Mouse (Mus musculus) heart, embryonic 16.5 days (tissue): ENCODE data around the gene Thbd. TPM values are rescaled to one million over a fixed set of nuclear protein-coding genes. Genes with fewer than 3 reads are reported as not detected.
A peak's percentile ranks its signal among the peaks of the same experiment; 100 is the strongest.

ENCODE experiments used
- ATAC-seq: fragments of 200-750 bp; cut with Nextera tagmentation; replicated peaks from 2 replicates; pipeline ENCODE4 v1.8.0; 2017; ENCODE audit warnings: moderate number of reproducible peaks; ENCODE audit not compliant: insufficient read depth, low FRiP score; ENCODE audit errors: extremely low read depth
- H3K27ac ChIP-seq: fragments of 300-500 bp; sonication (generic); 2 replicates; pipeline ENCODE4 v1.5.1; 2014; ENCODE audit warnings: mild to moderate bottlenecking, low read length, control low read depth, moderate library complexity
- H3K27me3 ChIP-seq: fragments of 300-500 bp; sonication (generic); 2 replicates; pipeline ENCODE4 v1.6.1; 2014; ENCODE audit warnings: low read length, mixed read lengths; ENCODE audit not compliant: control insufficient read depth, insufficient read depth
- H3K36me3 ChIP-seq: fragments of 300-500 bp; sonication (generic); 2 replicates; pipeline ENCODE4 v1.6.1; 2014; ENCODE audit not compliant: control insufficient read depth, insufficient read depth
- H3K4me1 ChIP-seq: fragments of 300-500 bp; sonication (generic); 2 replicates; pipeline ENCODE4 v1.6.1; 2014; ENCODE audit warnings: low read length, mixed read lengths; ENCODE audit not compliant: control insufficient read depth, insufficient read depth
- H3K4me2 ChIP-seq: fragments of 300-500 bp; sonication (generic); 2 replicates; pipeline ENCODE4 v1.6.1; 2014; ENCODE audit warnings: low read depth, mild to moderate bottlenecking, control low read depth, low read length
- H3K4me3 ChIP-seq: fragments of 300-500 bp; sonication (generic); 2 replicates; pipeline ENCODE4 v1.5.1; 2014; ENCODE audit warnings: mild to moderate bottlenecking, control low read depth, low read length
- H3K9ac ChIP-seq: fragments of 300-500 bp; sonication (generic); 2 replicates; pipeline ENCODE4 v1.6.1; 2014; ENCODE audit warnings: low read length, control low read depth
- H3K9me3 ChIP-seq: fragments of 300-500 bp; sonication (generic); replicated peaks from 2 replicates; pipeline ENCODE4 v1.6.1; 2016; ENCODE audit warnings: low read length; ENCODE audit not compliant: control insufficient read depth
- WGBS: fragments of 180-500 bp; shearing (Covaris S2); extraction: QIAGEN DNeasy Blood & Tissue Kit; methylation state at CpG from one replicate; pipeline ENCODE4 v1.1.7; 2014; 5-methylcytosine and 5-hydroxymethylcytosine counted together
- polyA plus RNA-seq: library from polyadenylated mRNA; unstranded; fragments of >200 nt; fragmentation: Nextera tagmentation; extraction: Ambion mirVana; gene quantifications from 2 replicates; pipeline ENCODE4 v1.2.1, GENCODE M21; 2015

Gene Thbd
- polyA plus RNA-seq, 1 experiment from 2014 or later, result 16.6 TPM

DNA sequence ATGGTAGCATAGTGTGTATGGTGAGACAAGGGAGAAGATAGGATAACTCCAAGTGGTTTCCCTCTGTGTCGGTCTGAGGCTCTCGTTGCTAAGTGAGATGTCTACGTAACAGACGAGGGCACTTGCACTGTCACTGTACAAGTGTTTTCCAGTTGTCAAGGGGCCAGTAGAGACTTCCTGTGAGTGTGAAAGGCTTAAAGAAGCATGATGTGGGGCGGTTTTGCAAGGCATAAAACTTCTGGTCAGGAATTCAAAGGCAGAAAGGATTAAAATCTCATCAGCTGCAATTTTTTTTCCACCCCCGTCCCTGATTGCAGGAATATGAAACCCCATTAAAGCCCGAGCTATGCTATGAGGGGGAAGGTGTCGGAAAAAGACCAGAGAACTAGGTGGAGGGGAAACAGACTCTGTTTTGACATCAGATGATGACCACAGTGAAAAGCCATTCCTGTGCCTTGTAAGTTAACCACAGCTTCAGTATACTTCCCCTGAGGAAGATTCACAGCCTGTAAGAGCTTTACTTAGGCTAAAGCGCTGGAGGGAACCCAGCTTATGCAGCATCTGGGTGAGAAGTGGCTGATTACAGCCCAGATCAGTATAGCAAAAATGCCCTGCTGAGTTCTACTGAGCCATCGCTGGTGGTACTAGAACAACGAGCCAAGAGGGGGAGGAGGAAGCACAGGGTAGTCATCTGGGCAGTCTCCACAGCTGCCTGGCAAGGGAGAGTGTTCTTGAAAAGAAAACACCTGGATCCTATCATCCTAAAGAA, 10.8 kb downstream of the Thbd start:
- no peak overlapping the region for H3K9ac ChIP-seq
- no peaks in the 10 kb centered on the region for H3K36me3 ChIP-seq
- H3K4me1 ChIP-seq, result peaks cover 24% of the 10 kb centered on the region
- H3K4me3 ChIP-seq, result no peak overlapping the region
- H3K27ac ChIP-seq, result no peak overlapping the region
- no peak overlapping the region for H3K4me2 ChIP-seq
- ATAC-seq, result no peak
- 35% methylated on average over 11 of the region's 11 CpGs for WGBS
- H3K27me3 ChIP-seq, result peaks cover 23% of the 10 kb centered on the region
- H3K9me3 ChIP-seq, result no peaks in the 10 kb centered on the region

DNA sequence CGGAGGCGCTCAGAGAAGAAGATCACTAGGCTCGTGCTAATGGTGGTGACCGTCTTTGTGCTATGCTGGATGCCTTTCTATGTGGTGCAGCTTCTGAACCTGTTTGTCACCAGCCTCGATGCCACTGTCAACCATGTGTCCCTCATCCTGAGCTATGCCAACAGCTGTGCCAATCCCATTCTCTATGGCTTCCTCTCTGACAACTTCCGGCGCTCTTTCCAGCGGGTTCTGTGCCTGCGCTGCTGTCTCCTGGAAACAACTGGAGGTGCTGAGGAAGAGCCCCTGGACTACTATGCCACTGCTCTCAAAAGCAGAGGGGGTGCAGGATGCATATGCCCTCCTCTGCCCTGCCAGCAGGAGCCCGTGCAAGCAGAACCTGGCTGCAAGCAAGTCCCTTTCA, 11.8 kb downstream of the Thbd start:
- no peak overlapping the region for H3K27ac ChIP-seq
- no peak overlapping the region for H3K4me2 ChIP-seq
- H3K4me1 ChIP-seq, result peaks cover 24% of the 10 kb centered on the region
- H3K36me3 ChIP-seq, result no peaks in the 10 kb centered on the region
- H3K9ac ChIP-seq, result no peak overlapping the region
- no peak overlapping the region for H3K4me3 ChIP-seq
- ATAC-seq, result no peak
- 68% methylated on average over 10 of the region's 10 CpGs for WGBS
- no peaks in the 10 kb centered on the region for H3K9me3 ChIP-seq
- H3K27me3 ChIP-seq, result peaks cover 23% of the 10 kb centered on the region

DNA sequence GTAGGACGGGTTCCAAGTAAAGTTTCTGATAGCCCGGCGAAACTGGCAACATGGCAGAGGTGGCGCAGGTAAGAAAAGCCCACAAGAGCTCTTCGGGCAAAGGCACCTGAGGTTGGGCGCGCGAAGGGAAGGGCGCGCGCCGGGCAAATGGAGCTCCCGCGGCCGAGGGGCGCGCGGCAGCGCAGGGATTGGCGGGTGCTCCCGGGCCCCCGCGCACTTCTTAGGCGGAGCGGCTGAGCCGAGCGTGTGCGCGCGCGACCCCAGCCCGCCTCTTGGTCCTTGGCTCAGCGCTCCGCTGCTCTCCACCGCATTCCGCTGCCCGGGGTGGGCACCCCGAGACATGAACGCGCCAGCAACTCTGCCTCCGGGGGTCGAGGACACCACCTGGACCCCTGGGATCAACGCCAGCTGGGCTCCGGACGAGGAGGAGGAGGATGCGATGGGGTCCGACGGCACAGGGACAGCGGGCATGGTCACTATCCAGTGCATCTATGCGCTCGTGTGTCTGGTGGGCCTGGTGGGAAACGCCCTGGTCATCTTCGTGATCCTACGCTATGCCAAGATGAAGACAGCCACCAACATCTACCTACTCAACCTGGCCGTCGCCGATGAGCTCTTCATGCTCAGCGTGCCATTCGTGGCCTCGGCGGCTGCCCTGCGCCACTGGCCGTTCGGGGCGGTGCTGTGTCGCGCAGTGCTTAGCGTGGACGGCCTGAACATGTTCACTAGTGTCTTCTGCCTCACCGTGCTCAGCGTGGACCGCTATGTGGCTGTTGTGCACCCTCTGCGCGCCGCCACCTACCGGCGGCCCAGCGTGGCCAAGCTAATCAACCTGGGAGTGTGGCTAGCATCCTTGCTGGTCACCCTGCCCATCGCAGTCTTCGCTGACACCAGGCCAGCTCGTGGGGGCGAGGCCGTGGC, 12.6 kb downstream of the Thbd start, which contains the start of gene Sstr4:
Sstr4 (plus strand) TSS at position 214 of the 921 bp plus-strand sequence.
- WGBS, result 3% methylated on average over 83 of the region's 83 CpGs
- ATAC-seq, result 0 out of 2 replicates have a peak, but pooled peaks have one; percentile 63
- H3K36me3 ChIP-seq, result no peaks in the 10 kb centered on the region
- H3K9me3 ChIP-seq, result no peaks in the 10 kb centered on the region
- H3K9ac ChIP-seq, result peak within 1 kb of the TSS; percentile 53
- H3K27ac ChIP-seq, result no peak within 1 kb of the TSS
- H3K4me3 ChIP-seq, result peak within 1 kb of the TSS; percentile 57
- peaks cover 23% of the 10 kb centered on the region for H3K27me3 ChIP-seq
- peak within 1 kb of the TSS; percentile 95 for H3K4me2 ChIP-seq
- peaks cover 20% of the 10 kb centered on the region for H3K4me1 ChIP-seq

DNA sequence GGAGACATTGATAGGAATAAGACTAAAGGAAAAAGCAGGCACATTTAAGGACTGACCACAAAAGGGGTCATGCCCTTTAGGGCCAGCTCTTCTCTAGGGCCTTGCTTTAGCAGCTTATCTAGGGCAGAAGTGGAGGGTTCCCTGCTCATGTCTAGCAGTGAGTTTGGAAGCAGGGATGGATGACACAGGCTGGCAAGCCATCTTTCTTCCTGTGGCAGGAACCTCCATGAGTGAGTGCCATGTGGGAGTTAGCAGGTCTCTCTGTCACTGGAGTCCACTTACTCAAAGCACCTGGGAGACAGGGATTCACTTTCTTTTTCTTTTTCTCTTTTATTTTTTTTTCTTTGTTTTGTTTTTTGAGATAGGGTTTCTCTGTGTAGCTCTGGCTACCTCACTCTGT, 14.1 kb downstream of the Thbd start:
- Histone ChIP-seq H3K4me2 (no peak overlapping the region), H3K9me3 (no peaks in the 10 kb centered on the region), H3K4me1 (peaks cover 20% of the 10 kb centered on the region), H3K36me3 (no peaks in the 10 kb centered on the region), H3K27ac (no peak overlapping the region), H3K27me3 (peaks cover 23% of the 10 kb centered on the region), H3K9ac (no peak overlapping the region), H3K4me3 (no peak overlapping the region)
- no peak for ATAC-seq

DNA sequence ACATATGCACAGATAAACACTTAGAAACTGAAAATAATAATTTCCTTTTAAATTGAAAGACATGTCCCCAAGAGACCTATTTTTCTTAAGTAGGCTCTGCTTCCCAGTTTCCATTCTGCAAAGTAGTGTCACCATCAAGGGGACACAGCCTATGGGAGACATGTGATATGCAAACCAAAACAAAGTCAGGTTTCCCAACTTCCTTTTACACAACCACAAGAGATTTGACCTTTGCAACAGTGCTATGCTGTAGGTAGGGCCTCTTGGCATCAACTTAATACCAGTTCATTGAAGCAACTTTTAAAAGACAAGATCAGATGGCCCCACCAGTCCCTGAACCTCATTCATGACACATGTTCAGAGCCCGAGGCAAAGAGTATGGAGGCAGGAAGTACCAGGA, 14.8 kb downstream of the Thbd start:
- H3K4me3 ChIP-seq, result no peak overlapping the region
- no peak overlapping the region for H3K27ac ChIP-seq
- H3K9me3 ChIP-seq, result no peaks in the 10 kb centered on the region
- H3K4me2 ChIP-seq, result no peak overlapping the region
- peaks cover 19% of the 10 kb centered on the region for H3K4me1 ChIP-seq
- no peaks in the 10 kb centered on the region for H3K36me3 ChIP-seq
- no peak overlapping the region for H3K9ac ChIP-seq
- no peak for ATAC-seq
- WGBS, result 60% methylated on average over 1 of the region's 1 CpGs
- peaks cover 23% of the 10 kb centered on the region for H3K27me3 ChIP-seq

DNA sequence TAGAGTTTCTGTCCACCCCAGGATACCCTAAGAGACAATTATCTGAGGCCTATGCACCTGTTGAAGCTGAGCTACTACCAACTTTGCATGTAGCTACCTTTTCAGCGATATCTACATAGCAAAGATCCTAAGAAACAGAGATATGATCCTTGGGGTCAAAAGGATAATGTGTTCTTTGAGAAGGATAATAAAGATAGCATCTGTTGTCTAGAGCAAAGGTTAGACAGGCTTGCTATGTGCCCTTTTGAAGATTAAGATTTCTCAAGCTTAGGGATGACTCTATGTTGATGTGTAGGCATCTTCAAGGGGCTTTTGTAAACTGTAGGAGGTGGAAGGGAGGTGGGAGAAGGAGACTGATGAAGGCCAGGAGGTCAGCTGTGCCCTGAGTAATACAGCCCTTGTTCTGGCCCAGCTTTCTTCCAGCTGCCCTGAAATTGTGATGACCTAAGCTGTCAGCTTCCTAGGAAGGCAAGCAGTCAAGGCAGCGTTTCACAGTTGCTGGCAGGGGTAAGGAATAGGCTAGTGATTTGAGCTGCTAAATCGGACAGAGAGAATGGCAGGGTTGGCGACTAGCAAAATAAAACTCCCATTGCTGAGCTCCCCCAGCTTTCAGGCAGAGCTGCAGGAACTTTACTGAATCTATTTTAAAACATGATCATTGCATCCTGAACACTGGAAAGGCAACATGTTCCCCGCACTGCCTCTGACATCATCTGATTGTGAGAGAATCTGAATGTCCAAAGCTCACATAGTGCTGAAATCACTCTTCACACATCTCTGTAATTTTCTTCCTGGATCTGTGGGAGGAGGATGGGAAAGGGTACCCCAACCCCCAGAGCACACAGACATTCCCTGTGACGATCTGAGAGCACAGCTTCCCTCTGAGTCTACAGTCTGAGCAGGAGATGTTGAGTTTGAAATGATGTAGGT, 20.1 kb downstream of the Thbd start:
- no peak overlapping the region for H3K27ac ChIP-seq
- no peak for ATAC-seq
- WGBS, result 60% methylated on average over 6 of the region's 6 CpGs
- H3K27me3 ChIP-seq, result no peaks in the 10 kb centered on the region
- H3K9me3 ChIP-seq, result no peaks in the 10 kb centered on the region
- H3K9ac ChIP-seq, result no peak overlapping the region
- H3K36me3 ChIP-seq, result no peaks in the 10 kb centered on the region
- no peak overlapping the region for H3K4me2 ChIP-seq
- H3K4me1 ChIP-seq, result no peaks in the 10 kb centered on the region
- no peak overlapping the region for H3K4me3 ChIP-seq

DNA sequence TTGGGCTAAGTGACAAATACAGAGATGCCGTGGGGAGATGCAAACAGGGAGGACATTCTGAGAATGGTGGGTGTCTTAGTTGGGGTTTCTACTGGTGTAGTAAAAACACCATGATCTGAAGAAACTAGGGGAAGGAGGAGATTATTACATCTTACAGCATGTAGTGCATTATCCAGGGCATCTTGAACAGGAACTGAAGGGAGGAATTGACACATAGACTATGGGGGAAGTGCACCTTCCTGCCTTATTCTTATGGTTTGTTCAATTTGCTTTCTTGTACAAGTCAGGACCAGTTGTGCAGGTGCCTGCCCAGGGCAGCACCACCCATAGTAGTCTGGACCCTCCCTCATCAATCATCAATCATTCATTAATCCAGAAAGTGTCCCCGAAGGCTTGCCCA, 21.1 kb downstream of the Thbd start:
- H3K4me2 ChIP-seq, result no peak overlapping the region
- H3K9ac ChIP-seq, result no peak overlapping the region
- H3K36me3 ChIP-seq, result no peaks in the 10 kb centered on the region
- H3K4me1 ChIP-seq, result no peaks in the 10 kb centered on the region
- H3K27ac ChIP-seq, result no peak overlapping the region
- 72% methylated on average over 2 of the region's 2 CpGs for WGBS
- no peaks in the 10 kb centered on the region for H3K9me3 ChIP-seq
- no peaks in the 10 kb centered on the region for H3K27me3 ChIP-seq
- no peak overlapping the region for H3K4me3 ChIP-seq
- no peak for ATAC-seq

DNA sequence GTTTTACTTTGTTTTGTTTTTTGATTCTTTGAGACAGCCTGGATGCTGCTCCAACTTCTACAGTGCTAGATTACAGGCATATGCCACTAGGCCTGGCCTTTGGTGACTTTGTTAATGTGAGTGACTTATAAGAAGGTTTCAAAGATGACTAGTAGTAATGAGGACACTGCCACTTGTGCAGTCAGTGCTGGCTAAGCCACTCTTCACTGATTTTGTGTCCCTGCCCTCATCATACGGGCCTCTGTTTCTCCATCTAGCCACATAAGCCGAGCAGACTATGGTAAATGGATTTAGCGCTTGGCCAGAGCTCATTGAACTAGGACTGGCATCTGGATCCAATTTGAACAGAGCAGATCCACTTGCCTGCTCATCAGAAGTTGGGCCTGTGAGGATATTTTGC, 21.5 kb downstream of the Thbd start:
- H3K27me3 ChIP-seq, result no peaks in the 10 kb centered on the region
- no peak for ATAC-seq
- H3K9me3 ChIP-seq, result no peaks in the 10 kb centered on the region
- H3K36me3 ChIP-seq, result no peaks in the 10 kb centered on the region
- no peaks in the 10 kb centered on the region for H3K4me1 ChIP-seq
- 84% methylated on average over 3 of the region's 3 CpGs for WGBS
- no peak overlapping the region for H3K4me2 ChIP-seq
- no peak overlapping the region for H3K4me3 ChIP-seq
- no peak overlapping the region for H3K9ac ChIP-seq
- H3K27ac ChIP-seq, result no peak overlapping the region
